Mouse (Mus musculus) forebrain, embryonic 12.5 days (tissue): ENCODE measurements around the gene Dnajc2. TPM values are rescaled to one million over a fixed set of nuclear protein-coding genes. Genes with fewer than 3 reads are reported as not detected.

Experiments used
- ATAC-seq: fragments of 200-750 bp; cut with Nextera tagmentation; 2 replicates; pipeline ENCODE4 v1.8.0; 2017; ENCODE audit warnings: moderate TSS enrichment; ENCODE audit not compliant: low FRiP score
- H3K27ac ChIP-seq: fragments of 300-500 bp; sonication (generic); 2 replicates; pipeline ENCODE4 v1.5.1; 2016; ENCODE audit warnings: mild to moderate bottlenecking
- H3K27me3 ChIP-seq: fragments of 300-500 bp; sonication (generic); 2 replicates; pipeline ENCODE4 v1.6.1; 2016; ENCODE audit warnings: mild to moderate bottlenecking
- H3K36me3 ChIP-seq: fragments of 300-500 bp; sonication (generic); replicated peaks from 2 replicates; pipeline ENCODE4 v1.6.1; 2016; ENCODE audit warnings: mild to moderate bottlenecking
- H3K4me1 ChIP-seq: fragments of 300-500 bp; sonication (generic); 2 replicates; pipeline ENCODE4 v1.6.1; 2016
- H3K4me2 ChIP-seq: fragments of 300-500 bp; sonication (generic); 2 replicates; pipeline ENCODE4 v1.6.1; 2016; ENCODE audit warnings: mild to moderate bottlenecking, moderate library complexity
- H3K4me3 ChIP-seq: fragments of 300-500 bp; sonication (generic); replicated peaks from 2 replicates; pipeline ENCODE4 v1.5.1; 2016; ENCODE audit warnings: mild to moderate bottlenecking
- H3K9ac ChIP-seq: fragments of 300-500 bp; sonication (generic); 2 replicates; pipeline ENCODE4 v1.6.1; 2016; ENCODE audit warnings: mild to moderate bottlenecking
- H3K9me3 ChIP-seq: fragments of 300-500 bp; sonication (generic); 2 replicates; pipeline ENCODE4 v1.6.1; 2016
- WGBS: fragments of 180-500 bp; shearing (Covaris S2); methylation state at CpG from one replicate; pipeline ENCODE4 v1.1.7; 2016; 5-methylcytosine and 5-hydroxymethylcytosine counted together
- polyA plus RNA-seq: library from polyadenylated mRNA; unstranded; fragments of >200 nt; fragmentation: Nextera tagmentation; extraction: Ambion mirVana; gene quantifications from 2 replicates; pipeline ENCODE4 v1.2.1, GENCODE M21; 2016

Dnajc2 gene
- polyA plus RNA-seq, 1 experiment from 2014 or later, result 97.1 TPM

DNA sequence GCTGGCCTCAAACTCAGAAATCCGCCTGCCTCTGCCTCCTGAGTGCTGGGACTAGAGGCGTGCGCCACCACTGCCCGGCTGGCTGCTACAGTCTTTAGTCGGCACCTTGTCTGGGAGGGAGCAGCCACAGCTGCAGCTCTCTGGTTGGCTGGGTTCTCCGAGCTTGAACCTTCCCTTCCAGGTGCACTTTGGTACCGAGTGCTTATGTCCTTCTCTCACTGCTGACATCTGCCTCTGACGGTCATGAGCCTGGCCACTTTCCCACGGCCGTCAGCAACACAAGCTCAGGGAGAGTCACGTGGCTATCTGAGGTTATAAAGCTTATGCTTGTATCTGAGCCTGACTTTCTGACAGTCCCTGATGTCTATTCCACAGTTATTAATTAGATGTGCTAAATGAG is 45.9 kb downstream of the Dnajc2 start:
- H3K27me3 ChIP-seq, result no peaks in the 10 kb centered on the region
- H3K4me1 ChIP-seq, result peaks cover 28% of the 10 kb centered on the region
- H3K4me2 ChIP-seq, result no peak overlapping the region
- H3K4me3 ChIP-seq, result no peak overlapping the region
- H3K9ac ChIP-seq, result no peak overlapping the region
- WGBS, result 93% methylated on average over 11 of the region's 11 CpGs
- peaks cover 56% of the 10 kb centered on the region for H3K36me3 ChIP-seq
- ATAC-seq, result no peak
- H3K9me3 ChIP-seq, result no peaks in the 10 kb centered on the region
- H3K27ac ChIP-seq, result no peak overlapping the region

DNA sequence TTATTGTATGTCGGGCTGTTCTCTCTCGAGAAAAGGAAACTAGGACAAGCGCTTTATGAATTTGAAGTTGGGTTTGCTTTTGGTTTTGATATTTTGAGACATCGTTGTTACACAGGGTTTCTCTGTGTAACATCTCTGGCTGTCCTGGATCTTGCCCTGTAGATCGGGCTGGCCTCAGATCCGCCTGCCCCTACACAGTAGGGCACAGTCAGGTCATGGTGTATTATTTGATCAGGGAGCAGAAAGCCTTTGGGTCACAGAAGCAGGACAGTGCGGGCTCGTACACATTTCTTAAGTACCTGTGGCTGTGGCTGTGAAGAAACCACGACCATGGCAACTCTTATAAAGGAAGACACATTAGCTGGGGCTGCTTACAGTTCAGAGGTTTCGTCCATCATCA is 47.4 kb downstream of the Dnajc2 start:
- no peaks in the 10 kb centered on the region for H3K27me3 ChIP-seq
- H3K4me2 ChIP-seq, result peak overlapping the region; percentile 85
- ATAC-seq, result no peak
- H3K27ac ChIP-seq, result peak overlapping the region; percentile 89
- peaks cover 40% of the 10 kb centered on the region for H3K4me1 ChIP-seq
- peak overlapping the region; percentile 86 for H3K9ac ChIP-seq
- 32% methylated on average over 10 of the region's 10 CpGs for WGBS
- H3K36me3 ChIP-seq, result peaks cover 40% of the 10 kb centered on the region
- H3K9me3 ChIP-seq, result no peaks in the 10 kb centered on the region
- peak overlapping the region; percentile 93 for H3K4me3 ChIP-seq

DNA sequence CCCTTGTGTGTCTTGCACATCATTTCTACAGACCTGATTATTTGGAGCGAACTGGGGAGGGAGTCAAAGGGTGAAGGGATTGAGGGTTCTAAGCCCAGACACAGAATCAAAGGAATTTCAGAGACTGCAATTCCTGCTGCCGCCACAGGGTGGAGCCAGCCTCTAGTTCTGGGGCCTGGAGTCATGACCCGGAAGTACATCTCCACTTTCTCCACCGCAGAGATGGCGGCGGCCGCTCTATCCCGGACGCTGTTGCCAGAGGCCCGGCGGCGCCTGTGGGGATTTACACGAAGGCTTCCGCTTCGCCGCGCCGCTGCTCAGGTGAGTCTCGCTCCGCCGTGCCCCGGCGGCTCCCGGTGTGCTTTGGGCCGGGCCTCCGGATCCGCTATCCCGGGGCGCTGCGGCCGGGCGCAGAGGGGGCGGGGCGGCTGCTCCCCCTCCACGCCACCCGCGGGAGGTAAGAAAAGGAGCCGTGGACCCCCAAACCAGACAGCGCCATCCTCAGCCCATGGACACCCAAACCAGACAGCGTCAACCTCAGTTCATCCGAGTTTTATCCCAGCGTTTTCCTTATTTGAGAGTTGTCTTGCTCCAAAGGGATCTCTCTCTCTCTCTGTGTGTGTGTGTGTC is 48.0 kb downstream of the Dnajc2 start, which contains the start of gene Pmpcb:
Gene Pmpcb (plus strand): TSS at position 186 of the 630 bp plus-strand sequence.
- no peaks in the 10 kb centered on the region for H3K27me3 ChIP-seq
- peak within 1 kb of the TSS; percentile 85 for H3K4me2 ChIP-seq
- H3K4me3 ChIP-seq, result peak within 1 kb of the TSS; percentile 93
- peaks cover 46% of the 10 kb centered on the region for H3K4me1 ChIP-seq
- peak; percentile 67 for ATAC-seq
- H3K36me3 ChIP-seq, result peaks cover 35% of the 10 kb centered on the region
- H3K27ac ChIP-seq, result peak within 1 kb of the TSS; percentile 89
- peak within 1 kb of the TSS; percentile 86 for H3K9ac ChIP-seq
- no peaks in the 10 kb centered on the region for H3K9me3 ChIP-seq
- WGBS, result under 1% methylated on average over 42 of the region's 42 CpGs

DNA sequence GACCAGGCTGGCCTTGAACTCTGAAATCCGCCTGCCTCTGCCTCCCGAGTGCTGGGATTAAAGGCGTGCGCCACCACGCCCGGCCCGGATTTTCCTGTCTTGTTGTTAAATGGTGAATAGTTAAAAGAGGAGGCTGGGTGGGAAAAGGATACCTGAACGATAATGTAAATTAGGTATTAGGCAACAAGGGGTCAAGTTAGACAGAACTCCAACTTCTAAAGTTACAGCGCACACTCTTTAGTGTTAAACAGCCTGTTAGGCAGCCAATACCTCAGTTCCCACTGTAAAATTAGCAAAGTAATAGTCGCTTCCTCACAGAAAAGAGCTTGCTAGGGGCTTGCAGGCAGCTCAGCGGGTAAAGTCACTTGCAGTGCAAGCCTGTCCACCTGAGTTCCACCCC is 49.0 kb downstream of the Dnajc2 start:
- ATAC-seq, result no peak
- no peak overlapping the region for H3K27ac ChIP-seq
- no peak overlapping the region for H3K4me3 ChIP-seq
- peaks cover 54% of the 10 kb centered on the region for H3K4me1 ChIP-seq
- H3K9me3 ChIP-seq, result no peaks in the 10 kb centered on the region
- 87% methylated on average over 11 of the region's 11 CpGs for WGBS
- peaks cover 25% of the 10 kb centered on the region for H3K36me3 ChIP-seq
- H3K27me3 ChIP-seq, result no peaks in the 10 kb centered on the region
- no peak overlapping the region for H3K9ac ChIP-seq
- no peak overlapping the region for H3K4me2 ChIP-seq

- Histone ChIP-seq H3K27ac (peak overlapping the region; percentile 36; the same call in 1 of the 2 replicates), H3K4me2 (0 out of 2 replicates have a peak overlapping the region, but pooled peaks have one; percentile 2), H3K36me3 (peaks cover 22% of the 10 kb centered on the region), H3K9ac (no peak overlapping the region), H3K4me1 (peaks cover 59% of the 10 kb centered on the region), H3K4me3 (no peak overlapping the region), H3K9me3 (no peaks in the 10 kb centered on the region), H3K27me3 (no peaks in the 10 kb centered on the region)
- WGBS, result 27% methylated on average over 10 of the region's 10 CpGs
- no peak for ATAC-seq
These were observed 49.5 kb downstream of the Dnajc2 start for GRCm38 (mm10) chr5:21735584-21735983.

DNA sequence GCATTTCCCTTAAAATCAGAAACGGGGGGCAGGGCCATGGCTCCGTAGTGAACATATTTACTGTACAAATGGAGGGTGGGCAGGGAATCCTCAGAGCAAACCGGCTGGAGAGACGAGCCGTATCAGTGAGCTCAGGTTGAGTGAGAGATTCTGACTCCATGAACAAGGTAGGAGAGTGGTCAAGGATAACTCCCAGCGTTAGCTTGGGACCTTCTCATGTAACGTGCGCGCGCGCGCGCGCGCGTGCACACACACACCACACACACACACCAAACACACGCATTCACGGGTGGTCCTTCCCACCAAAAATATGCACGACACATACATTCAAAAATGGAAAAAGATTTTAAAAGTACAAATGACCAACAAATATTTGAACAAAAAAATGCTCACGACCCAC is 50.0 kb downstream of the Dnajc2 start:
- 0 out of 2 replicates have a peak overlapping the region, but pooled peaks have one; percentile 2 for H3K4me2 ChIP-seq
- 85% methylated on average over 20 of the region's 20 CpGs for WGBS
- H3K27ac ChIP-seq, result no peak overlapping the region
- H3K4me1 ChIP-seq, result peaks cover 62% of the 10 kb centered on the region
- ATAC-seq, result no peak
- H3K4me3 ChIP-seq, result no peak overlapping the region
- no peaks in the 10 kb centered on the region for H3K27me3 ChIP-seq
- no peak overlapping the region for H3K9ac ChIP-seq
- peaks cover 17% of the 10 kb centered on the region for H3K36me3 ChIP-seq
- no peaks in the 10 kb centered on the region for H3K9me3 ChIP-seq

DNA sequence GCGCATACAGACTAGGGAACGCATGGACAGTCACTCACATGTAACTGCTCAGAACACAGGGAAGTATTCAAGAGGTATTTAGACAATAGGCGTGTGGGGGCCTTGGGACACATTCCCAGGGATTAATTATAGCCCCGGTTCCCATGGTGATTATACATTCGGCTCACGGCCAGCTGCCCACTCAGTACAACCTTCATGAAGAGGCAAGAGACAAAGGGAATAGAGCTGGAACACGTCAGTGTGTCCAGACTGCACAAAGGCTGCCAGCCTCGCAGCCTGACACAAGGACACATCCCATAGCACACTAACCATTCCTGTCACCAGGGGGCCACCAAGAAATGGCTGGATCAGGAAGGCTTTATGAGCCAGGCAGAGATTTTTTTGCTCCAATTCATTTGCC is 52.1 kb downstream of the Dnajc2 start:
- no peak overlapping the region for H3K4me3 ChIP-seq
- no peak overlapping the region for H3K4me2 ChIP-seq
- no peak overlapping the region for H3K9ac ChIP-seq
- peak overlapping the region; percentile 94 for H3K27ac ChIP-seq
- ATAC-seq, result peak; percentile 93
- no peaks in the 10 kb centered on the region for H3K27me3 ChIP-seq
- no peaks in the 10 kb centered on the region for H3K36me3 ChIP-seq
- no peaks in the 10 kb centered on the region for H3K9me3 ChIP-seq
- peaks cover 54% of the 10 kb centered on the region for H3K4me1 ChIP-seq
- WGBS, result 7% methylated on average over 8 of the region's 8 CpGs

DNA sequence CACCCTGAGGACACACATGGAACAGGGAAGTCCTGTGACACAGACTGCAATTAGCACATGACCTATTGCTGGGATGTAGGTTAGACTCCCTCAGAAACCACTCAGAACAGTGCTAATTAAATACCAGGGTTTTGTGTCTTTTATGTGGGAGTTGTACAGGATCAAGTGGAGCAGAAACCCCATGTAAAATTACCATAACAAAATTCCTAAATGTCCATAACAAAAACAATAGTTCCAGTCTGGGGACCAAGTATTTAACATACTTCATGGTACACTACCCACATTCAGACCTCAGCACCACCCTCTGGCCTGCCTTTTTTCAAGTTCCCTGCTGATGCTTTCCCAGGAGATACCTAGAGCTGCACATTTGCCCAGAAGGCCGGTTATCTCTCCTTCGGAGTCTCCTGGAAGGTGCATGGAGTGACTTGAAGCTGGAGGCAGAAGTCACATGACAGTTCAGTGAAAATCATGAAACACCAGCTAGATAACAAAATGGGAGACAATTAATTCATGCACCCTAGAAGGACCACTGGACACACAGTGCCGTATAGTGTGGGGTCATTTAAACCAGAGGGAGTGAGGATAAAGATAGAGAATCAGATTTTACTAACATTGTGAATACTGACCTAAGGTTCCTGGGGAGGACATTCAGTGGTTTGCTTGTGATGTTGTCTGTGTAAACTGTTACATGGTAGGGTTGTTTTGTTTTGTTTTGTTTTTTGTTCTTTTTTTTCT is 52.7 kb downstream of the Dnajc2 start:
- Histone ChIP-seq H3K27me3 (no peaks in the 10 kb centered on the region), H3K4me2 (peak overlapping the region; percentile 6), H3K4me1 (peaks cover 49% of the 10 kb centered on the region), H3K9me3 (no peaks in the 10 kb centered on the region), H3K27ac (peak overlapping the region; percentile 94), H3K4me3 (no peak overlapping the region), H3K9ac (no peak overlapping the region), H3K36me3 (no peaks in the 10 kb centered on the region)
- 17% methylated on average over 3 of the region's 3 CpGs for WGBS
- ATAC-seq, result peak; percentile 70

DNA sequence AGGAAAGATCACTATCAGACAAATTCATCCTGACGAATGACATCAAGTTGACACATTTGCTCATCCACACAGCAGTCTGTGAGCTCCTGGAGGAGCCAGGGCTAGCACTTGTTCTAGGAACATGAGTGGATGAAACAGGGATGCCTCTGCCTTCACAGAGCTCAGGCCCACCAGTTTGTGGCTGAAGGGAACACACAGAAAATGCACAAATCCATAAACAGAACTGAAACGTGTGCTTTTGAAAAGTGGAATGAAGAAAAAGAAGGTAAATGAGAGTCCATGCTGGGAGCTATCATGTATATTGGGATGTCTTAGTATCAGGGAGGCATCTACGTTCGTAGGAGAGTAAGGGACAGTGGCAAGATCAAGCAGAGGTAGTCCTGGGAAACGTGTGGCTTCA is 55.9 kb downstream of the Dnajc2 start:
- ATAC-seq, result no peak
- Histone ChIP-seq H3K4me1 (peaks cover 52% of the 10 kb centered on the region), H3K9ac (no peak overlapping the region), H3K27ac (no peak overlapping the region), H3K36me3 (no peaks in the 10 kb centered on the region), H3K27me3 (no peaks in the 10 kb centered on the region), H3K9me3 (no peaks in the 10 kb centered on the region), H3K4me2 (no peak overlapping the region), H3K4me3 (no peak overlapping the region)
- WGBS, result 84% methylated on average over 5 of the region's 5 CpGs

- H3K27me3 ChIP-seq, result no peaks in the 10 kb centered on the region
- 9% methylated on average over 7 of the region's 7 CpGs for WGBS
- H3K4me1 ChIP-seq, result peaks cover 25% of the 10 kb centered on the region
- H3K9me3 ChIP-seq, result no peaks in the 10 kb centered on the region
- H3K4me3 ChIP-seq, result no peak overlapping the region
- ATAC-seq, result peak; percentile 80
- H3K36me3 ChIP-seq, result no peaks in the 10 kb centered on the region
- H3K27ac ChIP-seq, result peak overlapping the region; percentile 93
- peak overlapping the region; percentile 12; the same call in 1 of the 2 replicates for H3K9ac ChIP-seq
- peak overlapping the region; percentile 9 for H3K4me2 ChIP-seq
These were observed 60.2 kb downstream of the Dnajc2 start for GRCm38 (mm10) chr5:21724872-21725271.

DNA sequence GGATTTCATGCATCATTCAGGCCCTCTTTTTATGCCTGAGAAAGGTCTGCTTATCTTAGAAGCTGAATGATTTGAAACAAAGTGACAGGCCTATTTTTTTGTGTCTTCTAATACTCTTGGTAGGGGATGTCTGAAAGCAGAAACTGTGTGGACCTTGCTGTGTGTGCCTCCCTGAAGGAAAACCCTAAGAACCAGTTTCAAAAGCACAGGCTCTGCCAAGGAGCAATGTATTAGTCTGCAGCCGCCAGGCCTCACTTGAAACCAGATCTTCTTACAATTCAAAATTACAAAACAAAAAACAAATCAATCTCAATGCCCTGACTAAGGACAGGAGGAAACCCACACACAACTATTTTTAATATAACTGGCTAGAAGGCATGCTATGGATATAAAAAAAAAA is 60.6 kb downstream of the Dnajc2 start:
- no peak overlapping the region for H3K9ac ChIP-seq
- WGBS, result 22% methylated on average over 1 of the region's 1 CpGs
- ATAC-seq, result peak; percentile 64

DNA sequence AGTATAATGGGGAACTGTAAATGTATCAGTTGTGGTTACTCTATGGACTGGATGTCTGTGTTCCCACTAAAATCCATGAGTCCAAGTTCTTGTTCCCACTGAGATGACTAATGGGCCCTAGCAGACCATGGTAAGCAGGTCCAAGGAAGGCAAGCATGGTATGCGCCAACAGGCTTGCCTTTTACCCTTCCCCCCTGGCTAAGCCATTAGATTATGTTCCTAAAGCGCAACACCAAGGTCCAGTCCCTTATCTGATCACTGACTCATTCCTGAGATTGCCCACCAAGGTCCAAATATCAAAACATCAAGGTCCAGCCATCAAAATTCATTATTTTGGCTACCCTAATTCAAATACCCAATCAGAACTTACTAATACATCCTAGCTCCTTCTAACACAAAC is 65.8 kb downstream of the Dnajc2 start:
- Histone ChIP-seq H3K4me3 (no peak overlapping the region), H3K27me3 (no peaks in the 10 kb centered on the region), H3K4me1 (peaks cover 8% of the 10 kb centered on the region), H3K4me2 (no peak overlapping the region), H3K9ac (no peak overlapping the region), H3K9me3 (no peaks in the 10 kb centered on the region), H3K36me3 (no peaks in the 10 kb centered on the region), H3K27ac (no peak overlapping the region)
- no peak for ATAC-seq
- WGBS, result 94% methylated on average over 2 of the region's 2 CpGs

More for the DNA sequence above, 60.6 kb downstream of the Dnajc2 start:
- Histone ChIP-seq H3K27ac (peak overlapping the region; percentile 93), H3K4me3 (no peak overlapping the region), H3K36me3 (no peaks in the 10 kb centered on the region), H3K9me3 (no peaks in the 10 kb centered on the region), H3K4me1 (peaks cover 25% of the 10 kb centered on the region), H3K27me3 (no peaks in the 10 kb centered on the region), H3K4me2 (no peak overlapping the region)
